Mouse (Mus musculus) mature B cell (primary cell): ENCODE results near the gene Stk4.

Experiments used
- in situ Hi-C: fragments of 300-500 bp; cut with MboI; formaldehyde crosslinking; loops from 2 replicates; pipeline ENCODE4 v1.14.3; 2019

The Stk4 gene

GRCm38 (mm10) chr2:164127297-164127696 lies 57.2 kb downstream of the Stk4 start:
- in situ Hi-C loops, result no loop called here

- in situ Hi-C loops, result no loop called here
Measured at GRCm38 (mm10) chr2:164128576-164129411, 58.7 kb downstream of the Stk4 start.

GRCm38 (mm10) chr2:164131586-164131985 lies 61.5 kb downstream of the Stk4 start:
- in situ Hi-C loops, result no loop called here

GRCm38 (mm10) chr2:164134563-164134962 lies 64.4 kb downstream of the Stk4 start:
- in situ Hi-C loops, result no loop called here

DNA sequence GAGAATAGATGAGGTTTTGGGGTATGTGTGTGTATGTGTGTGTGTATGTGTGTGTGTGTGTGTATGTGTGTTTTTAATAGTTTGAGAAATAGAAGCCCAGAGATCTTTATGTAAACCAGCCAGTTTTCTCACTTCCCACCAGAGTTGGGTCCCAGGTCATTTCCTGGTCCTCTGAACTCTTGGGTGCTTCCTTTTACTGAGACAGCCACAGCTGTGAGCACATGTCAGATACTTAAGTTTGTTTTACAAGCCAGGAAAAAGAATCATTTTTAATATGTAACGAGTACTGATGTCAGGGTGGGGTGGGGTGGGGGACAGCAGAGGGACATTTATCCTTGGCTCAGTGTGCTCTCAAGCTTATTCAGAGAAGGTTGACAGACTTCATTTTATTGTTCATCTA lies 65.2 kb downstream of the Stk4 start:
- in situ Hi-C loops, result no loop called here

- in situ Hi-C loops, result no loop called here
Measured at GRCm38 (mm10) chr2:164136393-164136792, 66.3 kb downstream of the Stk4 start.

GRCm38 (mm10) chr2:164137754-164138153 lies 67.6 kb downstream of the Stk4 start:
- in situ Hi-C loops, result no loop called here

GRCm38 (mm10) chr2:164142021-164142420 lies 71.9 kb downstream of the Stk4 start:
- in situ Hi-C loops, result no loop called here

GRCm38 (mm10) chr2:164144025-164144424 lies 73.9 kb downstream of the Stk4 start:
- in situ Hi-C loops, result no loop called here

- in situ Hi-C loops, result no loop called here
Measured at GRCm38 (mm10) chr2:164144541-164144940, 74.4 kb downstream of the Stk4 start.

GRCm38 (mm10) chr2:164146556-164146955 lies 76.4 kb downstream of the Stk4 start:
- in situ Hi-C loops, result no loop called here

DNA sequence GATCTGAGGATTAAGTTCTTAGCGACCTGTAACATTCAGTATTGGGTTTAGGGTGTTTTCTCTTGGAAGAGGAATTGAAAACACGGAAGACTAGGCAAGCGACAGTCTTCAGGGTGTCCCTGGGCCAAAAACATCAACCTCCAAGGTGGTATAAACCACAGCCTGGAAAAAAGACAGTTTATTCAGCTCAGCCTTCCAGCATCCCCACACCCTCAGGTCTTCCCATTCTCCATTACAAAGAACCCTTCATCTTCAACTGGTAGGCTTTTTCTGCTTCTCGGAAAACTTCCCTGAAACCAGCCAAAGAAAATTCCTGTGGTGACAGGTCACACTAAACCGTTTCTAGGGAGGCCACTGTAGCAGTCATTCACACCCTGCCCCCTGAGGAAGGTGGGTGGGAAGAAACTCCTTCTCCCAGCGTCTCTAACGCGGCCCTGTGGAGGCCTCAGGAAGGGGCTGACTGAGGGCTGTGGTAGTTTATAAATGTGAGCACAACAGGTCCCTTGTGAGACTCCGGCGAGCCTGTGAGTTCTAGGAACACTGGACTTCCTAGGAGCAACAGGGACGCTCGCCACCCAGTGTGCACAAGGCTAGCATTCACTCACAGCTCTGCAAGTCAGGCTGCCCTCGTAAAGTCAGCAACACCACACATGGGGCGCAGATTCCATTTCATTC lies 80.1 kb downstream of the Stk4 start:
- in situ Hi-C loops, result no loop called here

- in situ Hi-C loops, result no loop called here
Measured at GRCm38 (mm10) chr2:164152341-164152740, 82.2 kb downstream of the Stk4 start.

GRCm38 (mm10) chr2:164154007-164154406 lies 83.9 kb downstream of the Stk4 start:
- in situ Hi-C loops, result no loop called here

- in situ Hi-C loops, result no loop called here
Measured at GRCm38 (mm10) chr2:164156158-164156557, 86.0 kb downstream of the Stk4 start.

DNA sequence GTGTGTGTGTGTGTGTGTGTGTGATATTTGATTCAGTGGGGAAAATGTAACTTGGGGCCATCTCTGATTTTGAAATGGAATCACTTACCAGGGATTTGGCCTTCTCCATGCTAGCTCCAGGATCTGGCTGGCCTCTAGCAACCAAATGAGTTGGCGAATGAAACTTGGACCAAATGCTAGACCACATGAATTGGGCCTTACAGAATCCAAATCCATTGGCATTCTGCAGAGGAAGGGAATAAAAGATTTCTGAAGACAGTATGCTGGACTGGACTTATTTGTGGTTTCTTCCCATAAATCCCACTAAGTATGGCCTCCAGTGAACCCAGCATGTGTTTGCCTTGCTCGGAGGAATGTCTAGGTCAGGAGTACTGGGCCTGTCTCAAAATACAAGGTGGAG lies 88.7 kb downstream of the Stk4 start:
- in situ Hi-C loops, result no loop called here

GRCm38 (mm10) chr2:164161515-164162055 lies 91.5 kb downstream of the Stk4 start:
- in situ Hi-C loops, result no loop called here

DNA sequence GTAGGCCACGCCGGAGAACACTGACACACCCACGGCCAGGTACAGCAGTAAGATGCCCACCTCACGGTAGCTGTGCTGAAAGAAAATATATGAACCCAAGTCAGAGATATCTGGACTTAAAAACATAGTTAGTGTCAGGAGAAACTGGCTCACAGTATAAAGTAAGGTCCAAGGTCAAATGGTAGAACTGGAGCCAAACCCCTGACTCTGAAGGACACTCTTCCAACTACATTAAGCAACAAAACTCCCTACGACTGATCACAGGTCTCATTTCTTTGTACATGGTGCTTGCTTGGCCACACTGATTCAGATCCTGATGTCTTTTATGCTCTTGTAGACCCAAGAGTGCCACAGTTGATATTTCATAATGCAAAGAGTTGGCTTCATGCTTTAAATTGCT lies 94.8 kb downstream of the Stk4 start:
- in situ Hi-C loops, result no loop called here

DNA sequence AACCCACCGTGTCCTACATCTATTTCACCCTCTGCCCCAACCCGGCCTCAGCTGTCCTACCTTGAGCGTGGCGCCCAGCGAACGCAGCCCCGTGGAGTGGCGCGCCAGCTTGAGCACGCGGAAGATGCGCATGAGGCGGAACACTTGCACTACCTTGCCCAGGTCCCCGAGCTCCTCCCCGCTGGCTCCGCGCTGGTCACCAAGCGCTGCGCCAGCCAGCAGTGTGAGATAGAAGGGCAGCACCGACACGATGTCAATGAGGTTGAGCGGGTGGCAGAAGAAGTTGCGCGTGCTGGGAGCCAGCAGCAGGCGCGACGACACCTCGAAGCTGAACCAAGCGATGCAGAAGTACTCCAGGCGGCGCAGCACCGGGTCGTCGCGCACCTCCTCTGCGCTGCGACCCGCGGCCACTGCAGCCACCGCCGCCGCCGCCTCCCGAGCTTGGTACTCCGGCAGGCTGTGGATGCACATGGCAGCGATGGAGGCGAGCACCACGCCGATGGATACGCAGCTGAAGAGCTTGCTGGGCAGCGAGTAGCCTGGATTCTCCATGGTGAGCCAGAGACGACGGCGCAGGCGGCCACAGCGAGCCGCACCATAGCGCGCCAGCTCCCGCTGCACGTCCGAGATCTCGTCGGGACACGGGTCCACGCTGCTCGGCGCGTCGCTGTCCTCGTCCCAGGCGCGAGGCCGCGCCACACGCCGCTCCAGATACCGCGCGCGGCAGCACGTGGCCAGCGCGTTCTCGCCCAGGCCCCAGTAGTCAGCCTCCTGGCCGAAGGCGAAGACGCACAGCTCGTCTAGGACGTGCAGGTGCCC lies 97.8 kb downstream of the Stk4 start:
- in situ Hi-C loops, result no loop called here

- in situ Hi-C loops, result no loop called here
Measured at GRCm38 (mm10) chr2:164168571-164168946, 98.4 kb downstream of the Stk4 start.

DNA sequence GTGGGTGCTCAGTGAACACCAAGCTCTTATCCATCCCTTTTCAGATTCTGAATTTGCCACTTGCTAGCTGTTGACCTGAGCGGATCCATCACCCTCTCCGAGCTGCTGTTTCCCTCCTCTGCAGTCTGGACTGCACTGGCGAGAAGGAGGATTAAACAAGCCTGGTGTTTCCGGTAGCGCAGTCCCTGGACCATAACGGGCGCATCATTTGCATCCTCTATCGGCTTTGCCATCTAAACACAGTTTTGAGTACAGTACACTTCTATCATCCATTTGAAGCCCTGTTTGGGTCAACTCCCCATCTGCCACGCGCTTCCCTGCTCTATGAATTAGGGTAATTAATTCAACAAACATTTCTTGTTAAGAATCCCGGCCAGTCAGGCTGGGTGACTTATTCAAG lies 100.2 kb downstream of the Stk4 start:
- in situ Hi-C loops, result no loop called here

- in situ Hi-C loops, result no loop called here
Measured at GRCm38 (mm10) chr2:164170902-164171301, 100.8 kb downstream of the Stk4 start, which contains the start of gene Kcns1. TSS of gene Kcns1 (minus strand) at chr2:164171113.
